Mouse (Mus musculus) myocyte (in vitro differentiated cells): Measurements from ENCODE around the gene Tepp.

Experiments used
- CEBPB ChIP-seq: IDR thresholded peaks from 2 replicates; pipeline ENCODE4 v1.6.1; 2011; ENCODE audit warnings: mild to moderate bottlenecking, moderate library complexity; ENCODE audit not compliant: poor library complexity, insufficient read depth, severe bottlenecking
- POLR2A ChIP-seq: IDR thresholded peaks from one replicate; pipeline ENCODE4 v1.6.1; 2011; ENCODE audit warnings: low read depth, mild to moderate bottlenecking, control low read depth, moderate library complexity; ENCODE audit not compliant: insufficient read length
- USF1 ChIP-seq: IDR thresholded peaks from one replicate; pipeline ENCODE4 v1.6.1; 2011; ENCODE audit warnings: low read depth, mild to moderate bottlenecking, control low read depth, moderate library complexity

DNA sequence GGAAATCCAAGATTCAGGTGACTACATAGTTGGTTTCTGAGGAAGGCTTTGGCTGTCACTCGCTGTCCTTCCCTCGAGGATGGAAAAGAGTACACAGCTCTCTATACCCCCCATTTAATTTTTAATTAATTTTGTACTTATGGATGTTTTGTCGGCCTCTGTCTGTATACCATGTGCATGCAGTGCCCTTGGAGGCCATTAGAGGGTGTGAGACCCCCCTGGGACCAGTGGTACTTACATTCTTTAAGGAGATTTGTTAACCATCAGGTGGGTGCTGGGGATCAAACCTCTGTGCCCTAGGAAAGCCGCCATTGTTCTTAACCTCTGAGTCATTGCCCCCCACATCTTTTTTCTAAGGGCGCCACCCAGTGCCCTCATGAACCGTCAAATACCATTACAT lies 34.3 kb downstream of the Tepp start:
- TF ChIP-seq POLR2A = no peak
- TF ChIP-seq USF1 = no peak
- TF ChIP-seq CEBPB = no peak
